Mouse (Mus musculus) cerebellum, postnatal 25 days (tissue): ENCODE data around the gene Shisa5.

Experiments
- DNase-seq, 2 experiments: peaks; one replicate each; pipeline ENCODE4 v3.0.0; 2021; ENCODE audit warnings: mixed read lengths in 2 of 2

Shisa5 gene

GRCm38 (mm10) chr9:109093786-109094552 is 55.6 kb downstream of the Shisa5 start:
- DNase-seq = no peak

- no peak for DNase-seq
Measured at GRCm38 (mm10) chr9:109094553-109095136, 56.3 kb downstream of the Shisa5 start.

GRCm38 (mm10) chr9:109095137-109095982 is 57.0 kb downstream of the Shisa5 start, which contains the start of gene Plxnb1:
Plxnb1 (plus strand) TSS chr9:109095389.
- DNase-seq = peak; percentile 68 to 72

- DNase-seq = no peak
Measured at GRCm38 (mm10) chr9:109096251-109096661, 57.9 kb downstream of the Shisa5 start.

GRCm38 (mm10) chr9:109096856-109097255 is 58.5 kb downstream of the Shisa5 start:
- DNase-seq = no peak

GRCm38 (mm10) chr9:109097291-109097690 is 58.9 kb downstream of the Shisa5 start:
- DNase-seq = no peak

GRCm38 (mm10) chr9:109097831-109098230 is 59.5 kb downstream of the Shisa5 start:
- DNase-seq = peak; percentile 22 to 54

GRCm38 (mm10) chr9:109098366-109098765 is 60.0 kb downstream of the Shisa5 start:
- no peak for DNase-seq

- peak in 1 of 2 experiments; percentile 45 for DNase-seq
Measured at GRCm38 (mm10) chr9:109098969-109099368, 60.6 kb downstream of the Shisa5 start.

GRCm38 (mm10) chr9:109100307-109100928 is 62.1 kb downstream of the Shisa5 start:
- DNase-seq = no peak

GRCm38 (mm10) chr9:109101933-109102445 is 63.6 kb downstream of the Shisa5 start:
- DNase-seq = no peak

GRCm38 (mm10) chr9:109102541-109102940 is 64.2 kb downstream of the Shisa5 start:
- DNase-seq = no peak

GRCm38 (mm10) chr9:109103250-109103649 is 64.9 kb downstream of the Shisa5 start:
- DNase-seq = no peak

GRCm38 (mm10) chr9:109104083-109104482 is 65.7 kb downstream of the Shisa5 start:
- DNase-seq = no peak

- peak in 1 of 2 experiments; percentile 38 for DNase-seq
Measured at GRCm38 (mm10) chr9:109105011-109105410, 66.6 kb downstream of the Shisa5 start.

- DNase-seq = no peak
Measured at GRCm38 (mm10) chr9:109105648-109106047, 67.3 kb downstream of the Shisa5 start.

- DNase-seq = no peak
Measured at GRCm38 (mm10) chr9:109107341-109107740, 69.0 kb downstream of the Shisa5 start.
